Mouse (Mus musculus) CD4-positive helper T cell, adult 2 months (primary cell): Measurements from ENCODE around the gene Wdr73.
"Not testable (repeated sequence)": the region's sequence is repeated elsewhere in the genome, so short reads cannot be mapped to it uniquely, and the experiment has no call there.

ENCODE experiments used
- DNase-seq: peaks from one replicate; pipeline ENCODE4 v3.0.0-alpha.2; 2012; ENCODE audit warnings: low read depth, missing footprints, low spot score

Gene Wdr73

DNA sequence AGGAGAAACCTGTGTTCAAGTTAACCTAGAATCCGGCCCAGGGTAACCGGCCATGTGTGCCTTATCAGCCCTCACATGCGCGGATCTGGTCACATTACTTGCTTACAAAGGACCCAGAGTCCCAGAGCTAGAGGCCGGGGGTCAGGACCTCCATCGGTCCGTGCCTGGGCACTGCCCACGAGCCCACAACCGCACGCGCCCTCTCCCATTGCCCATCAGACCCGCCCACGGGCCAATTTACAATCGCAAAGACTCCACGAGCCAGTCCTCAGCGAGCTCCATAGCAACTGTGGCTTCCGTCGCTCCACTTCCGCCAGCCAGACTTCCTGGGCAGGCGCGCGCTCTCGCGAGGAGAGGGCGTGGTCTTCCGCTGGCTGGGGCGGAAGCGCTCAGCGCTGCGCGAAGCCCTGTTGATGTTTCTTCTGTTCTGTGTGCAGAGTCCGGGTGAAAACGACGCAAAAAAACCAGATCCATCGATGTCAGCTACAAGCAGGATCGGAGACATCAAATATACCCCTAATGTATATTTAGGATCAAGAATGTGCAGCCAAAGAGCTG lies at the start of gene Wdr73:
Gene Wdr73 (minus strand): TSS at position 326 of the 558 bp plus-strand sequence.
- peak; percentile 94 for DNase-seq

DNA sequence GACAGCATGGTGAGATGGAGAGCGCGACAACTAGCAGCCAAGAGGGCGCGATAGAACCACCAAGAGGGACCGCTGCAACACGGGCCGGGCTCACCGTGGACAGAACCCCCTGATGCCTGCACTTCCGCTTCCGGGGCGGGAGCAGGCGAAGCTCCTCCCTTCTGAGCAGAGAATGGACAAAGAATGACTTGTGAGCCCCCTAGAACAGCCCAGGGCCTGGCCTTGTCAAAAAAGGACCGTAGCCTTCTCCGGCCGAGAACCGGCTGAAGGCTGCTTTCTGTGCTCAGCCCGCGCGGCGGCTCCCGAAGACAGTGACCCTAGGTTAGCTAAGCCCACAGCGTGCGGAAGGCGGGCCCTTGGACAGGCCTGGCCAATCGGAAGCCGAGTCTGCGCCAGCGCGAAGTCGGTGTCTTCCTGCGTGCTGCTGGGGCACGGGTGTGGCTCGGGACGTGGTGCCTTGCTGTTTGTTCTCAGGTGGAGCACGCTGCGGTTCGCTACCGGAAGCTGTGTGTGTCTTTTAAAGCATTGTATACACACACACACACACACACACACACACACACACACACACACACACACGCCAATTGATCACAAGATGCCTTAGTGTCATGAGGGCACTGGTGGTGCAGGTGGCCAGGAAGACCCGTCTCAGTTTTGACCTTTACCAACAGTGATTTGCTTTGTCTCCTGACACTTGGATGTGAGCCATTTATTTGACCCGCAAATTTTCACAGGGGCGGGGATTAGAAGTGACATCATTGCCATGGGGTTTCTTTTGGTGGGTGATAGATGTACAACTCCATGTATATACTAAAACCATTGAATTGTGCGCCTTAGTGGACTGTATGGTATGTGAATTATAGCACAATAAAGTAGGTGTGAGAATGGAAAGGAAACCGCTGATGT lies 46.6 kb upstream of the Wdr73 start, which contains the start of gene Sec11a:
Gene Sec11a (minus strand): TSS at position 336 of the 906 bp plus-strand sequence.
- DNase-seq: peak; percentile 97

DNA sequence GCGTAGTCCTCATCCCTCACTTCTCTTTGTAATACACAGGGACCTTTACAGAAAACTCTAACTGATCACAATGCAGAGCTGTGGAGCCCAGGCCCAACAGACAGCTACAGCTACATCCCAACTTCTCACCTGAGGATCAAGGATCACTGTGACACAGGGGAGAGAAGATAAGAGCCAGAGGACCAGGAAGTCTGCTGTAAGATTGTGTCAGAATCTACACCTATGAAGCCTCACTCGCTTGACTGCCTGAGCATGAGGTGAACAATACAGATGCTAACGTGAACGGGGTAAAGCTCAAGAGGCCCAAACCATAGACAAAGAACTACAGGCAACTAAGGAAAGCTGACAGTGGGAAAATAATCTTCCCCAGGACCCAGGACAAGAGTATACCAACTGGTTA lies 38.7 kb upstream of the Wdr73 start:
- DNase-seq: no peak

DNA sequence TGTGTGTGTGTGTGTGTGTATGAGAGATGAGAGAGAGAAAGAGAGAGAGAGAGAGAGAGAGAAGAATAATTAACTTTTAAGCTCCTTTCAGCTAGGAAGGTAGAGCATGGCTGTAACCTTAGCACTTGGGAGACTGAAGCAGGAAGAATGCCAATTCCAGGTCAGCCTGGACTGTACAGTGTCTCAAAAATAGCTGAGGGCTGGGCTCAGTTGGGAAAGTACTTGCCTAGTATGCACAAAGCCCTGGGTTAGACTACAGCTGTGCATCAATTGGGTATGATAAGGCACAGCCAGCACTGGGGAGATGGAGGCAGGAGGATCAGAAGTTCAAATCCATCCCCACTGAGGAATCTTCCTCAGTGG lies 36.2 kb upstream of the Wdr73 start:
- DNase-seq: not testable (repeated sequence)

DNA sequence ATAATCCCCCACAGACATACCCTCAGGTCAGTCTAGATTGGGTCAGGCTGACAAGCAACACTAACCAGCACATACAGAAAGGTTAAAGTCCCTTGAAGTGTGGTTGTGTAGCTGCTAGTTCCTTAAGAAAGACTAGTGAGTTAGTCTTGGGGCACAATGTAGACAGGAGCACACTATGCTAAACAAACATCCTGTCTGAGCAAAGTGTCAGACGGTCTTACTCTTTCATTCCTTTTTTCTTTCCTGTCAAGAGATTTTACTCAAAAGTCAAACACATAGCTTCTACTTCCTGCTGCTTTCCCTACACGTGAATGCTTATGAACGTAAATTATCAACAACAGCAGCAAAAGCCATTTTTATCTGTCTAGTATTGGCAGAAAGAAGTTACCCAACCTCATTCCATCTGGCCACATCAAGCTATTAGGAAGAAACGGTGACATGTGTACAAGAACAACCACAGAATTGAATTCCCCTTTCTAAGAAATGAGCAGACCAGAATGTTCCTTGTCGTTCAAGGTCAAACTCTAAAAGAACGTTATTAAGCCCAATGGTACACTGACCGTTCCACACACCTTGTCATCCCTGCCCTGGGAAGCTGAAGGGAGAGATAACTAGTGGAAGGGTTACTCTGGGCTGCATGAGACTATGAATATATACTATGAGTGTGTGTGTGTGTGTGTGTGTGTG lies 35.7 kb upstream of the Wdr73 start:
- DNase-seq: peak; percentile 57

DNA sequence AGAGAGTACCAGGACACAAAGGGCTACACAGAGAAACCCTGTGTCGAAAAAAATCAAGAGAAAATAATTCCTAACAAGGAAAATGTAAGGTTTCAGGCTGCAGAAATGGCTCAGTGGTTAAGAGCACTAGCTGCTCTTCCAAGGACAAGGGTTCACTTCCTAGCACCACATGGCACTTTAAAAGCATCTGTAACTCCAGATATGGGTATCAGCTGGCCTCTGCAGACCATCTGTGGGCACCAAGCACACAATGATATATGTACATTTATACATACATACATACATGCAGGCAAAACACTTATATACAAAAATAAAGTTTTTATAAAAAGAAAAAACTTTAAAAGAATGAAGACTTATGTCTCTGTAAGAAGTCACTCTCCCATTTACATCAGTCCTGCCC lies 34.8 kb upstream of the Wdr73 start:
- DNase-seq: no peak

DNA sequence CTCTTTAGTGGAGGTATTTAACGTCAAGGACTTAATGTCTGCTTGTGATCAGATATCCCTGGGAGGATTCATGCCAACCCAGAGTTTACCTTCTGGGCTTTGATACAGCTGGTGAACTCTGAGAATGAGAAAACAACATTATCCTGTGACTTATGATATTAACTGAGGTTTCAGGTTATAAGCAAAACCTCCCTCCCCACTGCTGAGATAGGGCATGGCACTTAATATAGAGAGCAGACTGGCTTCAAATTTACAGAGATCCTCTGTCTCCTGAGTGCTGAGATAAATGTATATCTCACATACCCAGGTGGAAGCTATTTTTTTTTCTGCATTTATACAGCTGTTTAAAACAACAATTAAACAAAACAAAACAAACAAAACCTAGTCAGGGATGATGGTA lies 31.7 kb upstream of the Wdr73 start:
- DNase-seq: no peak

DNA sequence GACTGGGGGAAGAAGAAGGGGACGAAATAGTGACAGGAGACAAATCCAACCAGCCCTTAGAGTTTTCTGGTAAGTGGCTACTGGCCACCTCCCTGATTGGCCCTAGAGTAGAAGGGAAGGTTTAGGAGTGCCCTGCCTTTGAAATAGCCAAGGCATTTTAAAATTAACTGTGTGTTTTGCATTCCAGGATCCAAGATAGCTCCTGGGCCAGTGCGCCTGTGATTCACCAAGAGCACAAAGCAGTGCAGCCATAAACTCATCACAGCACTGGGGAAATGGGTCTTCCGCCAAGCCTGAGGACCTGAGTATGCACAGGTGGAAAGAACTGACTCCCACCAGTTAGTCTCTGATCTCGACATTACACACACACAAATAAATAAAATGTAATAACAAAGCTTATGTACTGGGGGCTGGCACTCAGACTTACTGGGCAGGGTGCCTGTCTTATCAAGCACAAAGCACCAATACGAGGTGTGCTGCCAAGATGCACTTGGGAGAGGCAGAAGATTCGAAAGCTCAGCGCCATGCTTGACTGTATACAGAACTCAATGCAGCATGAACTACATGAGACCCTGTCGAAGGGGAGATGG lies 30.6 kb upstream of the Wdr73 start:
- DNase-seq: no peak

DNA sequence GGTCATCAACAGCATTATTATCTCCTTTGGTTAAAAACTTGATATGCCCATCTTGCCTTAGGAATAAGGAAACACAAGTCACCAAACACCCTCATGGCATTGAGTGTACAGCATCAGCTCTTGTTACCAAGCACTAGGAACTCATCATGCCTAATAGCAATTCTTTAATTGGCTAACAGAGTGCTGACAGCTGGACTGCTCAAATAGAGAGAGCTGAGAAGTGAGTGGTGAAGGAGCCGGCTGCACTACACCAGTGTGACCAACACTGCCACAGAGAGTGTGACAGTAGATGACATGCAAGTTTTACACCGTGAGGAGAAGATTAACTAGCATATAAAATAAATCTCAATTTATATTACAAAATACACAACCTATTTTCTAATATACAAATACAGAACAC lies 22.1 kb upstream of the Wdr73 start:
- no peak for DNase-seq

DNA sequence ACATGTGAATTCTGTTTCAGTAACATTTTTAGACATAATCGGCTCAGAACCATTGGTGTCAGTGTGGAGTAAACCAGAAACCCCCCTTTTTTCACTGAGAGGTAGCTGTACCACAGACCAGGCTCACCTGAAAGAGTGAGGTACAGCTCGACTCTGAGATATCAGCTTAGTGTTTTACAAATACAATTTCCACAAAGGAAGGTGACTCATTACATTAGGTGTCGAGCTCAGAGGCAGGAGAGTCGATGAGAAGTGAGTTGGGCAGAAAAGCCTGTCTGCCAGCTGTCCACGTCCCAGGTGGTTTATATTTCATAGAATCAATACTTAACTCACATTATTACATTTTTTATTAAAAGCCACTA lies 18.6 kb upstream of the Wdr73 start:
- DNase-seq: no peak

DNA sequence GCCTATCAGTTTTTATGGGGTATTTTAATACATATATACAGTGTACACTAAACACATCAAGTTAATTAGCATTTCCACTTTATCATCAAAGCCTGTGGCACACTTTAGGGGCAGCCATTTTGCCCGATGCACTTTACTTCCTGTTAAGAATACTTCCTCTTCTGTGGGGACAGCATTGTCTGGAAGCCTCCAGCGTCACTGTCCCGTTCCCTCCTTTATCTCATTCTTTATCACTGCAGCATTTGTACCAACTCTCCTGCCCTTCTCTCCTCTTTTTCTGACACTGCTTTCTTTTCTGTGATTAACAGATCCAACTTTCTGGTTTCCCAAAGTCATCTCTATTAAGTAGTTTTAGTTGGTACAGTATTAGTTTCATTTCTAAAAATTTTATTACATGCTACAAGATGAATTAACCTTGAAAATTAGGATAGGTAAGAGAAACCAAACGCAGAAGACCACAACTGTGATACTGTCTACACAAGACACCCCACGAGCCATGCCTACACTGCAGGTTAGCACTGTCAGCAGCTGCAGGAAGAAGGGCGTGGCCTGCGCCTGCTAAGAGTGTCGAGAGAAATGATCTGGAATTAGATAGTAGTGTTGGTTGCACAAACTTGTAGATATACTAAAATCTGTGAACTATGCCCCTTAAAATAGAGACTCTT lies 18.0 kb upstream of the Wdr73 start:
- DNase-seq: peak; percentile 67

DNA sequence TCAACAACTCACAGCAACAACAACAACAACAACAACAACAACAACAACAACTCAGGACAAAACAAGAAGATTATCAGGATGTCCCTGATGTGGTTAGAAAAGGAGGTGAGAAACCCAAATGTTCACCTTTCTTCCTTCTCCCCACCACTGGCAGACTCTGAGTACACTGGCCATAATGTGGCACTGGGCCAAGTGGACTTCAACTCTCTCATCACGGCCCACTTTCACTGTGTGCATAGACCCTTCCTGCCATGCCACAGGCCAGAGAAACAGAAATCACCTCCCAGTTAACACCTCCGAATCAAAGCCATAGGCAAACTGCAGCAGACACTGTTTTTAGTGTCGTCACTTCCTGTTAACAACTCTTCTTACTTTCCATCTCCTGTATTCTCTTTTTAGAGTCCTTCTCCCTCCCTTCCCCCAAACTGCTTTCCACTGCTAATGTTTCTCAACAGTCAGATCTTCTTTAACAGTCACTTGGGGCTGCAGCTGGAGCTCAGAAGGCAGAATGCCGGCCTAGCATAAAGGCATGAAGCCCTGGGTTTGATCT lies 16.9 kb upstream of the Wdr73 start:
- DNase-seq: peak; percentile 72

DNA sequence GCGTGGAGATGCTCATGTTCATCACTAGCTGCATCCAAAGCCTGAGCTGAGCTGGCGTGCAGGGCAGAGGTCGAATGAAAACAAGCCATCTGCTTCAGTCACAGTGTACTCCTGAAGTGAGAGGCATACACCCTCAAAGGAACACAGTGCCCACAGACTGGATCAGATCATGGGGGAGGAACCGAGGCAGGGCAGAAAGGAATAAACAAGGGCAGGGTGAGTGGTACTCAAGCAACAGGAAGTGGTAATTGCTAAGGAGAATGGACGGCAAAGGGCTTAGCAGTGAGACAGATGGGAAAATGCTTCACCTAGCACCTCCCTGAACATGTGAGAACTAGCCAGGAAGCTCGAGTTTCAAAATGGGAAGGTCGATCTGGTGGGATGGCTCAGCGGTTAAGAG lies 11.4 kb upstream of the Wdr73 start:
- no peak for DNase-seq

DNA sequence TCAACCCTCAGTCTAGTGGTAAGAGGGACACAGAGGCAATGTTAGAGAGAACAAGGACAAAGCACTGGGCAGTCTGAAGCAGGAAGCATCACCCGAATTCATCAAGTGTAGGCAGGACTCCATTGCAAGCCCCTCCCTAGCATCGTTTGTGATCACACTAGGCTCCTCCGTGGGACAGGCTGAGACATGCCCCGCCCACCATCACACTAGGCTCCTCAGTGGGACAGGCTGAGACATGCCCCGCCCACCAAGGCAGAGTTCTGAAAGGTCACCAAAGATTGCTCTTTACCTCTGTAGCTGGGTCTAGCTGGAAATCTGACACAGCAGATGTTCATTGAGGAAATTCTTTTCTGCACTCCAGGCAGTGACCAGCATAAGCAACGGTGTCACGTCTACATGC lies 10.0 kb upstream of the Wdr73 start:
- DNase-seq: peak; percentile 29

DNA sequence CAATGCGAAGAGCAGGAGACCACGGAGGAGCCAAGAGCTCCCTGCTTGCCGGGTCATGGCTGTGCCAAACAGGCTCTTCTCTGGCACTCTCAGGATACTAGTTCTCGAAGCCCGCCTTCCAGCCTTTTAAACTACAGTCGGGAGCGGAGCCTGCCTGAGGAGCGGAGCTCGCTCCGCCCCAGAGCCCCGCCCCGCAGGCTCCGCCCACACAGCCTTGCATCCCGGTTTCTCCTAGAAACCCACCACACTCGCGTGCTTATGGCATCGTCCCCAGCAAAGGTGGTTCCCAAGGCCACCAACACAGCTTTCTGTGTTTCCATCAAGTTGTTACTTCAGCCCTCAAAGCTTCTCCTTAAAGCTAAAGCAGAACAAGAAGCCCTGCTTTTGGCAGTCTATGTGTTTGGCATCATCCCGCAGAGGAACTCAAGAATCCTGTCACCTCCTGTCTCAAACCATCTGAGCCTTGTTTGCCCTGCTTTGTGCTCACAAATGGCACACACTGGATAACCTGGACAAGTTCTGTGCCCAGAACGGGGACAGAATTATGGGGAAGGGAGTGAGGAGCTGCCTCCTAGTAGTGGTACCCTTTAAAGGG lies 3.9 kb upstream of the Wdr73 start, which contains the start of gene Nmb:
Gene Nmb (minus strand): TSS at position 156 of the 595 bp plus-strand sequence.
- DNase-seq: peak; percentile 59

DNA sequence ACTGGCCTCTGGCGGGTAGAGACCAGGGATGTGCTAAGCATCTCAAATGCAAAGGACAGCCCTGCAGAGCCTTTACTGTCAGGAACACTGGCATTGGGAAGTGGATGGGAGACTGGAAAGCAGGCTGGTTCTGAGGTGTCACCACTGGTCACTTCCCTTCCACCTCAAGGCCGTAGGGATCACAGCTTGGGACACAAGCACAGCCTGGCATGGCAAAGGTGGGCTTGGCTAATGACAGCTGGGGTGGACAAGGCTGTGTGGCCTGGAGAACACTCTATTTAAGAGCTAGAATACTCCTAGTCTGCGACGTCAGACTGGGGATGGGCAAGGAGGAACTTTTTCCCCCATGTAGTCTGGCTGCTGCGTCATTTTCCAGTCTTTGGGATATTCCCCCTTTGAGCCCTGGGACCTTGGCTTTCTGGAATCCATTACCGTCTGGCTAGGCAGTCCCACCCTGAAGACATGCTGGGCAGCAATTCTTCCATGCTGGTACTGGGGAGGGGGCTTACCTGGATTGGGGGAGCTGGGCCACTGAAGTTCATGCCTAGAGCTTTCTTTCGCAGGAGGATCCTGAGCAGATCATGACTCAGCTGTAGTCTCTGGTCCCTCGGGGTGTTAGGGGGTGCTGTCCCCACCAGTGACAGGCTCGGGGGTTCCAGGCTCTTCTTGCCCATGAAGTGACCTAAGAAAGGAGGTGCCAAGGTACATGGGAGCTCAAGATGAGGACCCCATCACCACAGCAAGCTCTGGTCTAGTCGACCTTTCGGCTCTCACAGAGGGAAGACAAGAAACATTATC lies 2.8 kb upstream of the Wdr73 start:
- DNase-seq: no peak

DNA sequence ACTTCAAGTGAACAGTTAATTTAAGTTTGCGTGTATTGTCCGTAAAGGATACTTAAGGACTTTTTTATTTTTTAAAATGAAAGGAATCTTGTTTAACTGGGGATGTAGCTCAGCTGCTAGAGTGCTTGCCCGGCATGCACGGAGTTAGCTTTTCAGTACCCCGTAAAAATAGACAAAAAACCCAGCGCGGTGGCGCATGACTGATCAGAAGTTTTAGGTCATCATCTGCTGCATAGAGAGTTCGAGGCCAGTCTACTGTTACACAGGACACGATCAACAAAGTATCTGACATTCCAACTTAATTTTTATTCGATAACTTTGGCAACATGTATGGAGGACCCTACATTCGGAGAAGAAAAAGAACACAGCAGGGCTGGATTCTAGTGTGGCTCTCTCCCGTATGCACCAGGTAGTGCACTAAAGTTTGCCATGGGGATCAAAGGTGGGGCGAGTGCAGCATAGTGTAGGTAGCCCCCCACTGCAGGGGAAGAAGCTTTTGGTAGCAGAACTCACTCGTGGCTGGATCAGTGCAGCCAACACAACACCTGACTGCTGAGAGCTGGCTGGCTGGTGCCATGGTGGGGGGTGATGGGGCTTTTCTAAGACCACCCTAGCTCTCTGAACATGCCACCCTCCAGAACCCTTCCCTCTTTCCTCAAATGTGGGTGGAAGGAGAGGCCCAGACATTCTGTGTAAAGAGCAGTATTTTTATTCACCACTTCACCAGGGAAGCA lies 639 bp upstream of the Wdr73 start:
- no peak for DNase-seq

DNA sequence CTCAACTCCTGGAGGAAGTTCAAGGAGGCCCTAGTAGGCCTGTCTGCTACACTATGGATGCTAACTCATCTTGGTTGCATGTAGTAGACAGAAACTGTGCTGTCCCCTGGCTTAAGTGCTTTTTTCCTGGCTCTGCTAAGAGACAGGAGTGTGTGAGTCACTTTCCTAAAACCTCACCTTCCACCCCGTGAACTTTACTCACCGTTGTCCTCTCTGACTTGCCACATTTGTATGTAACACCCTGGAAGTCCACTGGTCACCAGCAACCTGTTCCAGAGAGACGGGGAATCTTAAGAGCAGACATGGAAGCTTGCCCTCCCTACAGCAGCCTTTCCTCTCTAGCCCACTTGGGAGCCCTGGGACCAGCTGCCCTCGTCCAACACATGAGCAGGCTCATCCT lies 3.3 kb downstream of the Wdr73 start:
- no peak for DNase-seq

DNA sequence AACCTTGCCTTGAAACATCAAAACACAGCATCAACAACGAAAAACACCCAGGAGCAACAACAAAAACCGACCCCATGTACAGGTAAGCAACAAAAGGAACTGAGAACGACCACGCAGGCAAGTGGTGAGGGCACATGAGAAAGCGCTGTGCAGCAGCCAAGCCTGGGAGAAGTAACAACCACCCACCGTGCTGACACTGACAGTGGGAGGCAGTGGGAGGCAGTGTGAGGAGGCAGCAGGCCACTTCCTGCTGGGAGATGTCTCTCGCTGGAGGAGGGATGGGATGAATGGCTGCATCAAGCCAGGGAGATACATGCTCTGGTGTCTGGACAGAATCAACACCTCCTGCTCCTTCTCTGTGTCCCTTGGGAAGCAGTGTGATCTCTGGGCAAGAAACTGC lies 3.9 kb downstream of the Wdr73 start:
- no peak for DNase-seq
